Mouse (Mus musculus) gastrocnemius, adult 2 months (tissue): ENCODE data around the gene Ust. TPM values are rescaled to one million over a fixed set of nuclear protein-coding genes. Genes with fewer than 3 reads are reported as not detected.
A peak's percentile ranks its signal among the peaks of the same experiment; 100 is the strongest.

Source experiments
- DNase-seq: peaks from one replicate; pipeline ENCODE4 v3.0.0; 2022
- H3K27ac ChIP-seq: fragments of 200-600 bp; 2 replicates; pipeline ENCODE4 v1.8.1; 2022; ENCODE audit warnings: mild to moderate bottlenecking
- H3K4me3 ChIP-seq: fragments of 200-600 bp; 2 replicates; pipeline ENCODE4 v1.8.1; 2022; ENCODE audit warnings: mild to moderate bottlenecking, moderate library complexity
- CTCF ChIP-seq: fragments of 200-600 bp; IDR thresholded peaks from 2 replicates; pipeline ENCODE4 v1.8.1; 2022; ENCODE audit warnings: antibody characterized with exemption, mild to moderate bottlenecking, moderate library complexity
- intact Hi-C: fragments of 180-260 bp; cut with DNase I; formaldehyde crosslinking; loops from one replicate; pipeline ENCODE4 v1.15.1; 2025
- total RNA-seq, 2 experiments: library from RNA; stranded (reverse); gene quantifications; 2 replicates each; pipeline ENCODE4 v1.2.3; 2021

Ust gene
- total RNA-seq, 2 experiments from 2014 or later: 0.99 to 1.8 TPM

DNA sequence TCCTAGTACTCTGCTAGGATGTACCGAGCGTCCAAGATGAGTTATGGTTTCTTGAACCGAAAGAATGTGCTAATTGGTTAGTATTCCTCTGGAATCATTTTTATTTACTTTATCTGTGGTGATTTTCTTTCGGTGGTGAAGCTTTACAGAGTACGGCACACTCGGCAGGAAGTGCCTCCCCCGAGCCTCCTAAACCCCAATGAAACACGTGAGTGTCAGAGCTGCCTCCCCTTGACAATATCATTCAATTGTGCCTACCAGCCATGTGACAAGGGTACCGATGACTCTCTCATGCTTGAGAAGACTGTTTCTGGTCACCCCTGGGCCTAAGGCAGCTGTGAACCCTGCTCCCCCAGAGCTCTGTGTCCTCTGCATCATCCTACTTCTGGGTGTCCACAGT lies 333.9 kb downstream of the Ust start:
- no peak for DNase-seq
- Histone ChIP-seq H3K4me3 (no peak overlapping the region), H3K27ac (no peak overlapping the region)
- no peak for TF ChIP-seq CTCF
- intact Hi-C loops: no loop called here

- TF ChIP-seq CTCF: no peak
- intact Hi-C loops: no loop called here
- no peak for DNase-seq
These were observed 335.5 kb downstream of the Ust start for GRCm38 (mm10) chr10:8183171-8183570.

GRCm38 (mm10) chr10:8181596-8182185 lies 336.9 kb downstream of the Ust start:
- no peak overlapping the region for H3K4me3 ChIP-seq
- intact Hi-C loops: no loop called here
- H3K27ac ChIP-seq: no peak overlapping the region
- no peak for DNase-seq
- no peak for TF ChIP-seq CTCF

More at GRCm38 (mm10) chr10:8183171-8183570, 335.5 kb downstream of the Ust start:
- no peak overlapping the region for H3K27ac ChIP-seq
- H3K4me3 ChIP-seq: no peak overlapping the region

GRCm38 (mm10) chr10:8177618-8178017 lies 341.0 kb downstream of the Ust start:
- no peak for TF ChIP-seq CTCF
- Histone ChIP-seq H3K27ac (no peak overlapping the region), H3K4me3 (no peak overlapping the region)
- no peak for DNase-seq
- intact Hi-C loops: no loop called here

- DNase-seq: peak; percentile 33
- Histone ChIP-seq H3K4me3 (peak overlapping the region; percentile 12; the same call in 1 of the 2 replicates), H3K27ac (peak overlapping the region; percentile 46; the same call in 1 of the 2 replicates)
- intact Hi-C loops: no loop called here
- TF ChIP-seq CTCF: no peak
These were observed 342.1 kb downstream of the Ust start for GRCm38 (mm10) chr10:8176351-8177053.

DNA sequence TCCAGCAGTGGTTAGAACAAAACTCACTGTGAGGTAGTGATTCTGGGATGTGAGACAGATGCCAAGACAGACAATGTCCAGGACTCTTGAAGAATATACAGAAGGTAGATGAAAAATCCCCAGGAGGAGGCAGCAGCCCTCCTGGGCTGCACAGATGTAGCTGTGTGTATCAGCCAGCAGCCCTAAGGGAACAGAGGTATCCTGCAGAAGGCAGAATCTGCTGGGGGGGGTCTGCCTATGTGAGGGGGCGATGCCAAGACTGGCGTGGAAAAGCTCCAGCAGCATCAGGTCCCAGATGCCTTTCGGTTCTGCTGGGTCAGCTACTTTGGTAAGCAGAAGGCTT lies 342.6 kb downstream of the Ust start:
- no peak for DNase-seq
- Histone ChIP-seq H3K27ac (peak overlapping the region; percentile 46; the same call in 1 of the 2 replicates), H3K4me3 (no peak overlapping the region)
- no peak for TF ChIP-seq CTCF
- intact Hi-C loops: no loop called here

GRCm38 (mm10) chr10:8174697-8175096 lies 343.9 kb downstream of the Ust start:
- no peak overlapping the region for H3K4me3 ChIP-seq
- TF ChIP-seq CTCF: no peak
- DNase-seq: no peak
- no peak overlapping the region for H3K27ac ChIP-seq
- intact Hi-C loops: no loop called here

- no peak for DNase-seq
- intact Hi-C loops: no loop called here
- TF ChIP-seq CTCF: no peak
- no peak overlapping the region for H3K27ac ChIP-seq
- H3K4me3 ChIP-seq: no peak overlapping the region
These were observed 344.4 kb downstream of the Ust start for GRCm38 (mm10) chr10:8174230-8174629.

DNA sequence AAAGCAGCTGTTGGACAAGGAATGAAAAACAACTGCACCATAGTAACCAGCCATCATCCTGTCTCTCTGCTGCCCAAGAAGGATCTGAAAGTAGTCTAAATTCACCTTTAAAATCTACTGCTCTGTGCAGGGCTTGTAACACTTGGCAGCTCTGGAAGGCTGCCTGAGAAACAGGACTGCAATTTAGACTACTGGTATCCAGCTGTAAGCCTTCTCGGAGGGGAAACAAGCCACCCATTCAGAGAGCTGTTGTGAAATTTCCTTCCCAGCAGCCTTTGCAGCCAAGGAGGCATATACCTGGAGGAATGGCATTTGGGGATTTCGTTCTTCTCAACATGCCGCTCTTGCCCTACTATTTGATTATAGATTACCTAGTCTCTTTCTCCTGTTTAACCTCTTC lies 345.6 kb downstream of the Ust start:
- no peak overlapping the region for H3K4me3 ChIP-seq
- H3K27ac ChIP-seq: no peak overlapping the region
- intact Hi-C loops: loop anchor here (2.0 kb wide), 1 partner anchor 14 kb away; no protein-coding TSS in a partner anchor
- no peak for DNase-seq
- TF ChIP-seq CTCF: no peak

DNA sequence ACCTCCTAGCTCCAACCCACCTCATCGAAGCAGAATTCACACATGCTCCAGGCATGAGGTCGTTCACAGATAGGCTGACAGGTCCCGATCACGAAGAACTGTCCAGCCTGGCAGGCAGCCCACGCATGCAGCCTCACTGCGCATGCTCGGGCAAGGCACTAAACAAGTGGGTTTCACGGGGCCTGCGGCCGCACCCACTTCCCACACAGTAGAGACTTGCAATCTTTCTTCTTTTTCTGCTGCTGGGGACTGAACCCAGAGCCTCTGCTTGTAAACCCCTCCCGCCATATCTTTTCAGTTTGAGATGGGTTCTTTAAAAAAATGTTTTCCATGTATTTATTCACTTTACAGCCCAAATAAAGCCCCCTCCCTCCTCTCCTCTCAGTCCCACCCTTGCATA lies 347.1 kb downstream of the Ust start:
- TF ChIP-seq CTCF: no peak
- H3K4me3 ChIP-seq: no peak overlapping the region
- DNase-seq: no peak
- intact Hi-C loops: no loop called here
- no peak overlapping the region for H3K27ac ChIP-seq
